Mouse (Mus musculus): ENCODE measurements around the gene Cd9. TPM values are rescaled to one million over a fixed set of nuclear protein-coding genes. Genes with fewer than 3 reads are reported as not detected.

The Cd9 gene
- total and polyA plus RNA-seq, 3 experiments = 12.1 to 27.5 (median 21.6) TPM

DNA sequence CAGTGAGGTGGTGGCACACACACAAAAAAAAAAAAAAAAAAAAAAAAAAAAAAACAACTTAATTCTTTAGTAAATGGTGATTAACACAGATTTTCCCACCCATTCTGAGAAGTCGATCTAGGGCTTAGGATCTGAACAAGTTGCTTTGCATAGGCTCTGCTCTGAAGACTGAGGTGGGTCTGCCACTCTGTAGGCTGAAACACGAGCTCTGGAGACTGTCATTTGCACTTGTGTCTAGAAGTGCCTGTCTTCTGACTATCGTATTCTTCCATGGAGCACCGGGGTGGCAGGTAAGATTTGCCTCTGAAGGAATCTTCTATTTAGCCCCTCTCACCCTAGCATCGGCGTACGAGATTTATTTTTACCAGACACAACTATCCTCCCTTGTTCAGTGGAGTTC, 62.1 kb downstream of the Cd9 start:
- in situ Hi-C loops (cut with MboI; ENCODE audit: low pct_ligation_motif_present, low pct_unique_long_range_greater_than_20kb, low sequenced_read_pairs) = loop anchor here (5.0 kb wide), 1 partner anchor 45 kb away; no protein-coding TSS in a partner anchor
- Histone ChIP-seq H3K4me2 (ENCODE audit: insufficient read depth, low read depth, poor library complexity, severe bottlenecking) (no peak overlapping the region), H3K79me2 (replicated peaks; ENCODE audit: control insufficient read depth, extremely low read depth, insufficient read depth, poor library complexity, severe bottlenecking) (no peaks in the 10 kb centered on the region), H3K4me3 (replicated peaks in 1 of 3; ENCODE audit: low read depth in 2 of 3, low read length in 2 of 3, poor library complexity in 1 of 3) (no peak overlapping the region), H3K9ac (ENCODE audit: insufficient read depth, low read depth) (no peak overlapping the region), H3K36me3 (replicated peaks in 1 of 2; ENCODE audit: control insufficient read depth in 1 of 2, insufficient read depth in 1 of 2, low read length in 1 of 2) (no peaks in the 10 kb centered on the region), H3K27me3 (replicated peaks) (peaks cover 3% of the 10 kb centered on the region), H3K27ac (ENCODE audit: insufficient read depth, low read depth) (no peak overlapping the region), H3K4me1 (ENCODE audit: control insufficient read depth in 1 of 2, insufficient read depth in 2 of 2) (peaks cover 19 to 44% of the 10 kb centered on the region in 2 experiments), H3K9me3 (replicated peaks; ENCODE audit: low read length) (no peaks in the 10 kb centered on the region)
- dilution Hi-C loops (cut with MboI; ENCODE audit: extremely low pct_ligation_motif_present, extremely low pct_unique_long_range_greater_than_20kb, low sequenced_read_pairs) = no loop called here
- no peak for DNase-seq (ENCODE audit: extremely low read depth)
- TF ChIP-seq PAX5 (IDR thresholded peaks at IDR 0.05; ENCODE audit: low read length) = no peak
- no peak for TF ChIP-seq USF1 (IDR thresholded peaks at IDR 0.05; ENCODE audit: low read depth, low read length)
- TF ChIP-seq ETS1 (conservative IDR thresholded peaks at IDR 0.05; ENCODE audit: low read depth, low read length) = no peak

DNA sequence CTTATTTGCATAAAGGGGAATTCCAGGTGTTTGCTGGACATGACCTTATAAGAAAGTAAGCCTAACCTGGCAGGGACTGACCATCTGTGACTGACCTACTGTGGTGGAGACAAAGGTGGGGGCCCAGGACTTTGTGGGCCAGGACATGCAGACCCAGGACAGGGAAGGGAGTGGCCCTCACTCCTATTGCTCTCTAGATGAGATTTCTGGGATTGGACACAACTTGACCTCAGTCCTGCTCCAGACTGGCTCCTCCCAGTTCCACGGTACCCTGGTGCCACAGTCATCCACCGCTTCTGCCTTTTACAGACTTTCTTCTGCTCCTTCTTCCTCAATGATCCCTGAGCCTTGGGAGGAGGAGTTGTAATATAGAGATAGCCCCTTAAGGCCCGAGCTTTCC, 63.6 kb downstream of the Cd9 start:
- in situ Hi-C loops (cut with MboI; ENCODE audit: low pct_ligation_motif_present, low pct_unique_long_range_greater_than_20kb, low sequenced_read_pairs) (loop anchor here (5.0 kb wide), 1 partner anchor 46 kb away; no protein-coding TSS in a partner anchor), dilution Hi-C loops (cut with MboI; ENCODE audit: extremely low pct_ligation_motif_present, extremely low pct_unique_long_range_greater_than_20kb, low sequenced_read_pairs) (no loop called here)
- no peak overlapping the region for H3K9ac ChIP-seq (ENCODE audit: insufficient read depth, low read depth)
- no peaks in the 10 kb centered on the region for H3K79me2 ChIP-seq (replicated peaks; ENCODE audit: control insufficient read depth, extremely low read depth, insufficient read depth, poor library complexity, severe bottlenecking)
- no peak for DNase-seq (ENCODE audit: extremely low read depth)
- H3K4me1 ChIP-seq (ENCODE audit: control insufficient read depth in 1 of 2, insufficient read depth in 2 of 2) = peaks cover 19 to 49% of the 10 kb centered on the region in 2 experiments
- no peaks in the 10 kb centered on the region for H3K9me3 ChIP-seq (replicated peaks; ENCODE audit: low read length)
- no peak overlapping the region for H3K4me3 ChIP-seq (replicated peaks in 1 of 3; ENCODE audit: low read depth in 2 of 3, low read length in 2 of 3, poor library complexity in 1 of 3)
- peaks cover 3% of the 10 kb centered on the region for H3K27me3 ChIP-seq (replicated peaks)
- H3K27ac ChIP-seq (ENCODE audit: insufficient read depth, low read depth) = no peak overlapping the region
- TF ChIP-seq GABPA (IDR thresholded peaks at IDR 0.05; ENCODE audit: insufficient replicate concordance, low read depth, low read length) (no peak), ETS1 (conservative IDR thresholded peaks at IDR 0.05; ENCODE audit: low read depth, low read length) (no peak), POLR2AphosphoS2 (IDR thresholded peaks at IDR 0.05; ENCODE audit: low read depth, low read length) (no peak), ZC3H11A (IDR thresholded peaks at IDR 0.05; ENCODE audit: low read depth, low read length) (no peak), PAX5 (IDR thresholded peaks at IDR 0.05; ENCODE audit: low read length) (no peak), KAT2A (IDR thresholded peaks at IDR 0.05; ENCODE audit: insufficient replicate concordance, low read length) (no peak), MYC (IDR thresholded peaks at IDR 0.05; ENCODE audit: low read depth, low read length) (no peak), BHLHE40 (IDR thresholded peaks at IDR 0.05; ENCODE audit: low read depth, low read length) (no peak)
- no peaks in the 10 kb centered on the region for H3K36me3 ChIP-seq (replicated peaks in 1 of 2; ENCODE audit: control insufficient read depth in 1 of 2, insufficient read depth in 1 of 2, low read length in 1 of 2)
- no peak overlapping the region for H3K4me2 ChIP-seq (ENCODE audit: insufficient read depth, low read depth, poor library complexity, severe bottlenecking)

DNA sequence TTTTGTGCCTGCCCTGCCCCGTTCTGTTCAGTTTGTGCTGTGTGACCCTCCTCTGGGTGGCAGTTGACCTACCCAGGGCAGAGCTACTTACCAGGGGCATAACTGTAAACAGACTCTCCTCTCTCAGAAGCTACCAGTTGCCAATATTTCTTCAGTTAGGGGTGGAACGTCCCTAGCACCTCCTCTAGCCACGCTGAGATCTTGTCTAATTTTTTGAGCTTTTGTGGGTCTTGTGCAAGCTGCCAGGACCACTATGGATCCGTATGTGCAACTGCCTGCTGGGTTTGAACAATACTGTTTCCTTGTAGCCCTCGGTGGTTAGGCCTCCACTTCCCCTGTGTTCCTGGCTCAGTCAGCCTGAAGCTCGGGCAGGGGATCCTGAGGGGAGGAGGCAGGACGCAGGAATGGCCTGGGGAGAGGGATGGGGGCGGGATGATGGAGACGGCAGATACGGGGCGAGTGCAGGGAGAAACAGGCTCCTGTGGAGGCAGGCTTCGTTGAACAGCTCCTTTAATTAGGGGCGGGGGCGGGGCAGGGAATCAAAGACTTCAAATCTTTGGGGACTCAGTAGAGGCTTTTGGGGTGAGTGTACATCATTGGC, 64.1 kb downstream of the Cd9 start:
- in situ Hi-C loops (cut with MboI; ENCODE audit: low pct_ligation_motif_present, low pct_unique_long_range_greater_than_20kb, low sequenced_read_pairs) (loop anchor here (5.0 kb wide), 1 partner anchor 47 kb away; no protein-coding TSS in a partner anchor), dilution Hi-C loops (cut with MboI; ENCODE audit: extremely low pct_ligation_motif_present, extremely low pct_unique_long_range_greater_than_20kb, low sequenced_read_pairs) (no loop called here)
- DNase-seq (ENCODE audit: extremely low read depth) = no peak
- H3K4me2 ChIP-seq (ENCODE audit: insufficient read depth, low read depth, poor library complexity, severe bottlenecking) = no peak overlapping the region
- H3K4me1 ChIP-seq (ENCODE audit: control insufficient read depth in 1 of 2, insufficient read depth in 2 of 2) = peaks cover 22 to 49% of the 10 kb centered on the region in 2 experiments
- no peak overlapping the region for H3K9ac ChIP-seq (ENCODE audit: insufficient read depth, low read depth)
- TF ChIP-seq CTCF (conservative IDR thresholded peaks at IDR 0.05 in 1 of 2, IDR thresholded peaks at IDR 0.05 in 1 of 2; ENCODE audit: low read depth in 2 of 2, low read length in 2 of 2) (0 out of 4 replicates have a peak, but pooled peaks of 1 of the 2 experiments have one; percentile 1), ELF1 (IDR thresholded peaks at IDR 0.05; ENCODE audit: low read depth, low read length) (no peak)
- no peaks in the 10 kb centered on the region for H3K79me2 ChIP-seq (replicated peaks; ENCODE audit: control insufficient read depth, extremely low read depth, insufficient read depth, poor library complexity, severe bottlenecking)
- peaks cover 3% of the 10 kb centered on the region for H3K27me3 ChIP-seq (replicated peaks)
- H3K4me3 ChIP-seq (replicated peaks in 1 of 3; ENCODE audit: low read depth in 2 of 3, low read length in 2 of 3, poor library complexity in 1 of 3) = no peak overlapping the region
- H3K27ac ChIP-seq (ENCODE audit: insufficient read depth, low read depth) = no peak overlapping the region
- no peaks in the 10 kb centered on the region for H3K36me3 ChIP-seq (replicated peaks in 1 of 2; ENCODE audit: control insufficient read depth in 1 of 2, insufficient read depth in 1 of 2, low read length in 1 of 2)
- H3K9me3 ChIP-seq (replicated peaks; ENCODE audit: low read length) = no peaks in the 10 kb centered on the region

Measured in CH12.LX (cell line).